Mouse (Mus musculus) cerebral cortex, adult 2 months (tissue): ENCODE data around the gene Abl1.

Experiments used
- WGBS: fragments of 180-500 bp; shearing (Covaris S2); methylation state at CpG from one replicate; pipeline ENCODE4 v1.1.7; 2018; 5-methylcytosine and 5-hydroxymethylcytosine counted together

Gene Abl1

GRCm38 (mm10) chr2:31836091-31836490, 147.9 kb downstream of the Abl1 start:
- WGBS, result 86% methylated on average over 10 of the region's 10 CpGs

GRCm38 (mm10) chr2:31836985-31837384, 148.8 kb downstream of the Abl1 start:
- WGBS, result 56% methylated on average over 6 of the region's 6 CpGs

- WGBS, result 74% methylated on average over 1 of the region's 1 CpGs
These were observed 150.7 kb downstream of the Abl1 start for GRCm38 (mm10) chr2:31838868-31839267.

- 20% methylated on average over 10 of the region's 10 CpGs for WGBS
These were observed 156.6 kb downstream of the Abl1 start for GRCm38 (mm10) chr2:31844729-31845136.

- WGBS, result 1% methylated on average over 26 of the region's 26 CpGs
These were observed 157.3 kb downstream of the Abl1 start for GRCm38 (mm10) chr2:31845512-31845895.

- WGBS, result under 1% methylated on average over 87 of the region's 88 CpGs
These were observed 157.9 kb downstream of the Abl1 start, which contains the start of gene Fibcd1 for GRCm38 (mm10) chr2:31845896-31846691. TSS of gene Fibcd1 (minus strand) at chr2:31846005.

- WGBS, result 10% methylated on average over 35 of the region's 35 CpGs
These were observed 158.8 kb downstream of the Abl1 start for GRCm38 (mm10) chr2:31846692-31847660.

- 56% methylated on average over 6 of the region's 6 CpGs for WGBS
These were observed 159.7 kb downstream of the Abl1 start for GRCm38 (mm10) chr2:31847908-31848307.

GRCm38 (mm10) chr2:31850141-31850540, 162.0 kb downstream of the Abl1 start:
- WGBS, result 31% methylated on average over 12 of the region's 12 CpGs
